Mouse (Mus musculus) CD4-positive naive resting alpha-beta T cell, adult 76 days (primary cell): ENCODE results near the gene Med24. TPM values are rescaled to one million over a fixed set of nuclear protein-coding genes. Genes with fewer than 3 reads are reported as not detected.

Source experiments
- total RNA-seq: library from RNA; stranded (reverse); gene quantifications from one replicate; pipeline ENCODE4 v1.2.4, GENCODE M21; 2023

Med24 gene
- 77.9 TPM for total RNA-seq

GRCm38 (mm10) chr11:98729119-98729588, at the start of gene Med24:
Gene Med24 (minus strand): TSS chr11:98729435.

GRCm38 (mm10) chr11:98774582-98775347, 45.5 kb upstream of the Med24 start, which contains the start of gene Nr1d1:
Gene Nr1d1 (minus strand): TSS chr11:98775333.

GRCm38 (mm10) chr11:98740393-98741050, 11.3 kb upstream of the Med24 start, which contains the start of gene Thra:
Gene Thra (plus strand): TSS chr11:98740638.

GRCm38 (mm10) chr11:98701213-98701670, 28.0 kb downstream of the Med24 start, which contains the start of gene Csf3:
Gene Csf3 (plus strand): TSS chr11:98701263.

GRCm38 (mm10) chr11:98681786-98682745, 47.2 kb downstream of the Med24 start, which contains the start of gene Psmd3:
Gene Psmd3 (plus strand): TSS chr11:98682554.

GRCm38 (mm10) chr11:98664091-98664490, 65.1 kb downstream of the Med24 start, which contains the start of gene Gsdma:
Gene Gsdma (plus strand): TSS chr11:98664351.

Other genes starting within 250 kb of the Med24 start
- 154 TPM for gene Ikzf3, start 183.4 kb downstream of the Med24 start, total RNA-seq
- 3.7 TPM for gene Zpbp2, start 178.3 kb downstream of the Med24 start, total RNA-seq
- 19.4 TPM for gene Ormdl3, start 142.1 kb downstream of the Med24 start, total RNA-seq
- not detected for gene Lrrc3c, start 131.1 kb downstream of the Med24 start, total RNA-seq
- gene Gm12355, start 103.8 kb downstream of the Med24 start, total RNA-seq: 21.9 TPM
- 0.64 TPM for gene Gsdma3, start 103.1 kb downstream of the Med24 start, total RNA-seq
- gene Gsdma2, start 82.7 kb downstream of the Med24 start, total RNA-seq: not detected
- gene Gsdma, start 65.1 kb downstream of the Med24 start, total RNA-seq: not detected
- 77.8 TPM for gene Psmd3, start 46.9 kb downstream of the Med24 start, total RNA-seq
- not detected for gene Csf3, start 28.2 kb downstream of the Med24 start, total RNA-seq
- gene Thra, start 11.2 kb upstream of the Med24 start, total RNA-seq: 30.2 TPM
- gene Nr1d1, start 45.9 kb upstream of the Med24 start, total RNA-seq: 4.3 TPM
- gene Msl1, start 66.1 kb upstream of the Med24 start, total RNA-seq: 107 TPM
- gene Casc3, start 75.5 kb upstream of the Med24 start, total RNA-seq: 108 TPM
- 0.62 TPM for gene Rapgefl1, start 107.3 kb upstream of the Med24 start, total RNA-seq
- gene Wipf2, start 134.2 kb upstream of the Med24 start, total RNA-seq: 47.8 TPM
- 1.2 TPM for gene Cdc6, start 178.4 kb upstream of the Med24 start, total RNA-seq
- 99.1 TPM for gene Rara, start 198.4 kb upstream of the Med24 start, total RNA-seq